Mouse (Mus musculus): ENCODE data around the gene Notch3.

DNA sequence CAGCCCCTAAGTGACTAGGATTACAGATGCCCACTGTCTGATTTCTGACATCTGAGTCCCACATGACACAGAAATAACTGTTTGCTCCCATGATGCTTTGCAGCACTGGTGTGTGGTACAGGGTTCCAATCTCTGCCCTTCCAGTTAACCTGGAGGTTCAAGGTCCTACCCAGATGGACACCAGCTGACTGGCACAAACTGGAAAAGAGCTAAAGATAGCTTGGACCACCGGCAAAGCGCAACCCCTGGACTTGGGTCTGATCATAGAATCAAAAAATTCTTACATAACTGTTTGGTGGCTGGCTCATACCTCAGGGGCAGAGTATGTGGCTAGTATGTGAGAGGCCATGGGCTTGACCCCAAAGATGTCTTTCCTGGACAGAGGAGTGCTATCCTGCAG, 83.3 kb downstream of the Notch3 start:
- TF ChIP-seq CTCF (conservative IDR thresholded peaks at IDR 0.05; ENCODE audit: low read length) = no peak
- TF ChIP-seq POU5F1 (IDR thresholded peaks at IDR 0.05; ENCODE audit: borderline replicate concordance, low read length) = no peak
- TF ChIP-seq NANOG (IDR thresholded peaks at IDR 0.05; ENCODE audit: borderline replicate concordance, low read length) = no peak
